Mouse (Mus musculus): Measurements from ENCODE around the gene Tmem159. TPM values are rescaled to one million over a fixed set of nuclear protein-coding genes. Genes with fewer than 3 reads are reported as not detected.

Tmem159 gene
- polyA plus RNA-seq, 1 experiment, result 8.9 TPM

DNA sequence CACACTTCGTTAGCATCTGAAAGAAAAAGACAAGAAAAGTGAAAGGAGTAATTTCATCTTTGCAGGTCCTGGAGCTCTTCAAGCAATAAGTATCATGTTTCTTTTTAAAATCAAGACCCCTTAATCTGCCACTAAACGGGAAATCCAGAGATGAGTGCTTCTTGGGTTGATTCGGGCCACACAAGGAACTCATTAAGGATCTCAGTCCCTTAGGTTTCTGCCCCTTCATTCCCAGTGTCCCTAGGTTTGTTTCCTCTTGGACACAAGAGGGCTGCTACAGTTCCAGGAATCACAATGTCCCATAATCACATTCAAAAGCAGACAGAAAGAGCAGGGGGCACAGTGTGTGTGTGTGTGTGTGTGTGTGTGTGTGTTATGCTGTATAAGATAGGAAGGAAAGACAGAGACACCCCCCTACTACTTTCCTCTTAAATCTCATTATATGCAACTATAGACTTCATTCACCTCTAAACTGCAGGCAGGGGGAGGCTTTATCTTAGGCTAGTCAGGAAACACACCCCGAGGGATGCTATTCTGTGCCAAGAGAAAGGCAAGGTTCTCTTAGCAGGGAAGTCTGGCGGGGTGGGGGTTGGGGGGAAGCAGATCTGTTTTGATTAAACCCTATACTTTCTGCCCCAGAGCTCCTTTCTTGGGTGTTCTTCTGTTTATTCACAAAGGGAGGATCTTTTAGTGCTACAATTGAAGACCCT, 25.0 kb downstream of the Tmem159 start:
- TF ChIP-seq CTCF (IDR thresholded peaks at IDR 0.05; ENCODE audit: borderline replicate concordance, control insufficient read depth, extremely low read depth, insufficient read depth, low read length, poor library complexity) (no peak), POLR2A (IDR thresholded peaks at IDR 0.05; ENCODE audit: control insufficient read depth, extremely low read depth, insufficient read depth, low read length, poor library complexity) (no peak)

DNA sequence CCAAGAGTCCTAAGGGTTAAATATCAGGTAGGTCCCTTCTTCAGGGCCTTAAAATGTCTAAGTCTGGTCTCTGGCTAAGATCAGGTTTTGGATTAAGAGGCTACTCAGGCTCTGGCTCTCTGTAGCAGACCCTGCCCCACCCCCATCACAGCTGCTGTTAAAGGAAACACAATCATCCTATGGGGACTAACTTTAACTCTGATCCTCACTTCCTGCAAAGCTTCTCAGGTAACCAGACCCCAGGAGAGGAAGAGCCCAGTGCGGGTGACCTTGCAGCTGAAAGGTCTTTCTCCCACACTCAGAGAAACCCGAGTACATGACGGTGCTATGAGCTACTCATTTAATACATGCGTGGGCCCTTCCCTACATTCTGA, 25.5 kb downstream of the Tmem159 start:
- no peaks in the 10 kb centered on the region for H3K27me3 ChIP-seq (ENCODE audit: control insufficient read depth, insufficient read depth, low read length)
- H3K36me3 ChIP-seq (ENCODE audit: control insufficient read depth, insufficient read depth, low read length), result no peaks in the 10 kb centered on the region
- TF ChIP-seq CTCF (IDR thresholded peaks at IDR 0.05; ENCODE audit: borderline replicate concordance, control insufficient read depth, extremely low read depth, insufficient read depth, low read length, poor library complexity) (no peak), POLR2A (IDR thresholded peaks at IDR 0.05; ENCODE audit: control insufficient read depth, extremely low read depth, insufficient read depth, low read length, poor library complexity) (no peak)
- no peaks in the 10 kb centered on the region for H3K4me1 ChIP-seq (replicated peaks; ENCODE audit: control insufficient read depth, insufficient read depth, low read length)
- H3K4me3 ChIP-seq (ENCODE audit: control insufficient read depth, insufficient read depth, low read length), result no peak overlapping the region
- no peak overlapping the region for H3K27ac ChIP-seq (ENCODE audit: control insufficient read depth, insufficient read depth, low read length)
- WGBS, result 71% methylated on average over 4 of the region's 4 CpGs
- DNase-seq, result no peak

More for the DNA sequence above, 25.0 kb downstream of the Tmem159 start:
- H3K36me3 ChIP-seq (ENCODE audit: control insufficient read depth, insufficient read depth, low read length), result no peaks in the 10 kb centered on the region
- H3K27me3 ChIP-seq (ENCODE audit: control insufficient read depth, insufficient read depth, low read length), result no peaks in the 10 kb centered on the region
- WGBS, result 63% methylated on average over 5 of the region's 5 CpGs
- no peak for DNase-seq
- H3K27ac ChIP-seq (ENCODE audit: control insufficient read depth, insufficient read depth, low read length), result no peak overlapping the region
- no peak overlapping the region for H3K4me3 ChIP-seq (ENCODE audit: control insufficient read depth, insufficient read depth, low read length)
- H3K4me1 ChIP-seq (replicated peaks; ENCODE audit: control insufficient read depth, insufficient read depth, low read length), result no peaks in the 10 kb centered on the region

DNA sequence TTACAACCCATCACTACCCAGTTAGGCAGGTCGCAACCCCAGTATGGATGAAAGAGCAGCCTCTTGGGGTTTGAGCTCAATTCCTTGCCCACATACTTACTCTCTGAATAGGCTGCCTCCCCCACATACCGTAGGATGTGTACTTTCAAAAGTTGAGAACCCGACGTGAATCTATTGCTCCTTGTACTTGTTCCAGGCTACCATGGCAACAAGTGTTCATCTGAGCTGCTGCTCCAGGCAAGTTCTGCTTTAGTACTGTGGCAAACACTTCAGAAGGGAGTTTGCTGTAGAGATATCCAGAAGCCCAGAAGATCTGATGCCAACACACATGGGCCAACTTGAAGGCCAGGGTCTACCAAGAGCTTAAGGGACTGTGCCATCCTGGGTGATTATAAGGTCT, 26.8 kb downstream of the Tmem159 start:
- Histone ChIP-seq H3K27me3 (ENCODE audit: control insufficient read depth, insufficient read depth, low read length) (no peaks in the 10 kb centered on the region), H3K27ac (ENCODE audit: control insufficient read depth, insufficient read depth, low read length) (no peak overlapping the region), H3K36me3 (ENCODE audit: control insufficient read depth, insufficient read depth, low read length) (no peaks in the 10 kb centered on the region), H3K4me1 (replicated peaks; ENCODE audit: control insufficient read depth, insufficient read depth, low read length) (no peaks in the 10 kb centered on the region), H3K4me3 (ENCODE audit: control insufficient read depth, insufficient read depth, low read length) (no peak overlapping the region)
- TF ChIP-seq CTCF (IDR thresholded peaks at IDR 0.05; ENCODE audit: borderline replicate concordance, control insufficient read depth, extremely low read depth, insufficient read depth, low read length, poor library complexity) (no peak), POLR2A (IDR thresholded peaks at IDR 0.05; ENCODE audit: control insufficient read depth, extremely low read depth, insufficient read depth, low read length, poor library complexity) (no peak)
- DNase-seq, result no peak
- WGBS, result 85% methylated on average over 4 of the region's 4 CpGs

DNA sequence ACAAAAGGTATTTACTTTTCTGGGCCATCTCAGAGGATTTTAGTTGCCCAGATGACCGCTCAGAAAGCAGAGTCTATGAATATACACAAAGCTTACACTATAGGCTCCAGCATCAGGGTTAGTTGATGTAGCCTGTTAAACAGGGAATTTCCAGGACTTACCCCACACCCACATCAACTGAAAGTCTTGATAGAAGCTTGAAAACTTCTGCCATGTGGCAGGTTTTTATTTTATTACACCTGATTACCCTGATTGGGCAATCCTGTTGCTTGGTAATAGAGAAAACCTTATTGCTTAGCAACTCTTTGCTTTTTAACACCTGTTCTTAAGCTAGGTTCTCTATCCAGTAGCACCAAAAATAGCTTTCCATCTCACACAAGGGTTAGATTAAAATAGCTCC, 40.6 kb downstream of the Tmem159 start:
- 72% methylated on average over 1 of the region's 1 CpGs for whole genome bisulfite sequencing
- TF ChIP-seq POLR2A (IDR thresholded peaks at IDR 0.05; ENCODE audit: control insufficient read depth, extremely low read depth, insufficient read depth, low read length, poor library complexity), result no peak
- TF ChIP-seq CTCF (IDR thresholded peaks at IDR 0.05; ENCODE audit: borderline replicate concordance, control insufficient read depth, extremely low read depth, insufficient read depth, low read length, poor library complexity), result no peak
- Histone ChIP-seq H3K27ac (ENCODE audit: control insufficient read depth, insufficient read depth, low read length) (no peak overlapping the region), H3K36me3 (ENCODE audit: control insufficient read depth, insufficient read depth, low read length) (no peaks in the 10 kb centered on the region), H3K27me3 (ENCODE audit: control insufficient read depth, insufficient read depth, low read length) (no peaks in the 10 kb centered on the region), H3K4me3 (ENCODE audit: control insufficient read depth, insufficient read depth, low read length) (no peak overlapping the region), H3K4me1 (replicated peaks; ENCODE audit: control insufficient read depth, insufficient read depth, low read length) (no peaks in the 10 kb centered on the region)
- DNase-seq, result no peak

- no peaks in the 10 kb centered on the region for H3K27me3 ChIP-seq (ENCODE audit: control insufficient read depth, insufficient read depth, low read length)
- H3K27ac ChIP-seq (ENCODE audit: control insufficient read depth, insufficient read depth, low read length), result no peak within 1 kb of the TSS
- H3K4me3 ChIP-seq (ENCODE audit: control insufficient read depth, insufficient read depth, low read length), result no peak within 1 kb of the TSS
- H3K36me3 ChIP-seq (ENCODE audit: control insufficient read depth, insufficient read depth, low read length), result no peaks in the 10 kb centered on the region
- H3K4me1 ChIP-seq (replicated peaks; ENCODE audit: control insufficient read depth, insufficient read depth, low read length), result no peaks in the 10 kb centered on the region
- WGBS, result 76% methylated on average over 9 of the region's 9 CpGs
- TF ChIP-seq POLR2A (IDR thresholded peaks at IDR 0.05; ENCODE audit: control insufficient read depth, extremely low read depth, insufficient read depth, low read length, poor library complexity) (no peak), CTCF (IDR thresholded peaks at IDR 0.05; ENCODE audit: borderline replicate concordance, control insufficient read depth, extremely low read depth, insufficient read depth, low read length, poor library complexity) (no peak)
- DNase-seq, result no peak
Observed at GRCm38 (mm10) chr7:120145191-120145590, 43.0 kb downstream of the Tmem159 start, which contains the start of gene Zp2. Zp2 (minus strand) TSS chr7:120145291.

DNA sequence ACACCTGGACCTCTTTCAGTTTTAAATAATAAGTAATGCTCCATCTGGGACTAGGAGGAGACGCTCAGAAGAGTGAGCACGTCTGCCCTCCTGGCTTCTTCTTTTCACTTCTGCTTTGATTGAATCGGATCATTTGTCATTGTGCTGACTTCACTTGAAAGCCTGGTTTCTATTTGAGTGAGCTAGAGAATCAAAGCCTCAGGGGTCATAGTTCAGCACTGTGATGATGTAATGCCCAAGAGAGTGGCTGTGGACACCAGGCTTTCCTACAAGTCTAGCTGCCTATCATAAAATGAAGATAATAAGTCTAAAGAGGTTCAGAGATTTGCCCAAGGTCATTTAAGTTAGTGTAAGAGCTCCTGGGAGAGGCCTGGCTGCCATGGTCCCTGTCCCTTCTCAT, 48.1 kb downstream of the Tmem159 start:
- H3K4me3 ChIP-seq (ENCODE audit: control insufficient read depth, insufficient read depth, low read length), result no peak overlapping the region
- H3K27ac ChIP-seq (ENCODE audit: control insufficient read depth, insufficient read depth, low read length), result no peak overlapping the region
- 61% methylated on average over 3 of the region's 3 CpGs for WGBS
- DNase-seq, result no peak
- TF ChIP-seq POLR2A (IDR thresholded peaks at IDR 0.05; ENCODE audit: control insufficient read depth, extremely low read depth, insufficient read depth, low read length, poor library complexity) (no peak), CTCF (IDR thresholded peaks at IDR 0.05; ENCODE audit: borderline replicate concordance, control insufficient read depth, extremely low read depth, insufficient read depth, low read length, poor library complexity) (no peak)
- H3K27me3 ChIP-seq (ENCODE audit: control insufficient read depth, insufficient read depth, low read length), result no peaks in the 10 kb centered on the region
- no peaks in the 10 kb centered on the region for H3K4me1 ChIP-seq (replicated peaks; ENCODE audit: control insufficient read depth, insufficient read depth, low read length)
- H3K36me3 ChIP-seq (ENCODE audit: control insufficient read depth, insufficient read depth, low read length), result no peaks in the 10 kb centered on the region
